Mouse (Mus musculus): ENCODE data around the gene Dcst2.

Gene Dcst2

GRCm38 (mm10) chr3:89388134-89388881 is 26.5 kb downstream of the Dcst2 start:
- in situ Hi-C loops (cut with MboI, MseI) = no loop called here

- in situ Hi-C loops (cut with MboI, MseI) = no loop called here
These were observed 27.3 kb downstream of the Dcst2 start for GRCm38 (mm10) chr3:89388901-89389740.

GRCm38 (mm10) chr3:89390111-89390515 is 28.3 kb downstream of the Dcst2 start:
- in situ Hi-C loops (cut with MboI, MseI) = loop anchor here (10.0 kb wide), 1 partner anchor 875 kb away; no protein-coding TSS in a partner anchor

- in situ Hi-C loops (cut with MboI, MseI) = loop anchor here (10.0 kb wide), 1 partner anchor 876 kb away; no protein-coding TSS in a partner anchor
These were observed 29.2 kb downstream of the Dcst2 start for GRCm38 (mm10) chr3:89390699-89391662.

GRCm38 (mm10) chr3:89391663-89392511 is 30.1 kb downstream of the Dcst2 start:
- in situ Hi-C loops (cut with MboI, MseI) = loop anchor here (10.0 kb wide), 1 partner anchor 877 kb away; no protein-coding TSS in a partner anchor

GRCm38 (mm10) chr3:89392871-89393311 is 31.1 kb downstream of the Dcst2 start:
- in situ Hi-C loops (cut with MboI, MseI) = loop anchor here (10.0 kb wide), 1 partner anchor 878 kb away; no protein-coding TSS in a partner anchor

- in situ Hi-C loops (cut with MboI, MseI) = loop anchor here (10.0 kb wide), 1 partner anchor 879 kb away; no protein-coding TSS in a partner anchor
These were observed 31.8 kb downstream of the Dcst2 start for GRCm38 (mm10) chr3:89393605-89394004.

- in situ Hi-C loops (cut with MboI, MseI) = loop anchor here (10.0 kb wide), 1 partner anchor 879 kb away; no protein-coding TSS in a partner anchor
These were observed 32.5 kb downstream of the Dcst2 start, which contains the start of gene Zbtb7b for GRCm38 (mm10) chr3:89394006-89394893. Gene Zbtb7b (minus strand): TSS chr3:89394776.

GRCm38 (mm10) chr3:89394894-89395256 is 33.1 kb downstream of the Dcst2 start:
- in situ Hi-C loops (cut with MboI, MseI) = loop anchor here (10.0 kb wide), 1 partner anchor 880 kb away; no protein-coding TSS in a partner anchor

GRCm38 (mm10) chr3:89395419-89395805 is 33.6 kb downstream of the Dcst2 start:
- in situ Hi-C loops (cut with MboI, MseI) = loop anchor here (10.0 kb wide), 1 partner anchor 881 kb away; no protein-coding TSS in a partner anchor

- in situ Hi-C loops (cut with MboI, MseI) = loop anchor here (10.0 kb wide), 1 partner anchor 881 kb away; no protein-coding TSS in a partner anchor
These were observed 34.3 kb downstream of the Dcst2 start for GRCm38 (mm10) chr3:89395806-89396653.

GRCm38 (mm10) chr3:89396654-89397005 is 34.9 kb downstream of the Dcst2 start:
- in situ Hi-C loops (cut with MboI, MseI) = loop anchor here (10.0 kb wide), 1 partner anchor 882 kb away; no protein-coding TSS in a partner anchor

GRCm38 (mm10) chr3:89401329-89401728 is 39.6 kb downstream of the Dcst2 start:
- in situ Hi-C loops (cut with MboI, MseI) = no loop called here

GRCm38 (mm10) chr3:89402693-89403092 is 40.9 kb downstream of the Dcst2 start, which contains the start of gene Lenep:
Gene Lenep (minus strand): TSS chr3:89402793.
- in situ Hi-C loops (cut with MboI, MseI) = no loop called here

GRCm38 (mm10) chr3:89406887-89407286 is 45.1 kb downstream of the Dcst2 start:
- in situ Hi-C loops (cut with MboI, MseI) = no loop called here

GRCm38 (mm10) chr3:89408448-89408847 is 46.7 kb downstream of the Dcst2 start:
- in situ Hi-C loops (cut with MboI, MseI) = no loop called here

- in situ Hi-C loops (cut with MboI, MseI) = no loop called here
These were observed 47.9 kb downstream of the Dcst2 start for GRCm38 (mm10) chr3:89409701-89410100.

GRCm38 (mm10) chr3:89410864-89411263 is 49.1 kb downstream of the Dcst2 start:
- in situ Hi-C loops (cut with MboI, MseI) = no loop called here

Data from regulatory T cell (primary cell).